Comparison of ENCODE assay signal across 8 mouse cellular contexts in the genomic region with DNA sequence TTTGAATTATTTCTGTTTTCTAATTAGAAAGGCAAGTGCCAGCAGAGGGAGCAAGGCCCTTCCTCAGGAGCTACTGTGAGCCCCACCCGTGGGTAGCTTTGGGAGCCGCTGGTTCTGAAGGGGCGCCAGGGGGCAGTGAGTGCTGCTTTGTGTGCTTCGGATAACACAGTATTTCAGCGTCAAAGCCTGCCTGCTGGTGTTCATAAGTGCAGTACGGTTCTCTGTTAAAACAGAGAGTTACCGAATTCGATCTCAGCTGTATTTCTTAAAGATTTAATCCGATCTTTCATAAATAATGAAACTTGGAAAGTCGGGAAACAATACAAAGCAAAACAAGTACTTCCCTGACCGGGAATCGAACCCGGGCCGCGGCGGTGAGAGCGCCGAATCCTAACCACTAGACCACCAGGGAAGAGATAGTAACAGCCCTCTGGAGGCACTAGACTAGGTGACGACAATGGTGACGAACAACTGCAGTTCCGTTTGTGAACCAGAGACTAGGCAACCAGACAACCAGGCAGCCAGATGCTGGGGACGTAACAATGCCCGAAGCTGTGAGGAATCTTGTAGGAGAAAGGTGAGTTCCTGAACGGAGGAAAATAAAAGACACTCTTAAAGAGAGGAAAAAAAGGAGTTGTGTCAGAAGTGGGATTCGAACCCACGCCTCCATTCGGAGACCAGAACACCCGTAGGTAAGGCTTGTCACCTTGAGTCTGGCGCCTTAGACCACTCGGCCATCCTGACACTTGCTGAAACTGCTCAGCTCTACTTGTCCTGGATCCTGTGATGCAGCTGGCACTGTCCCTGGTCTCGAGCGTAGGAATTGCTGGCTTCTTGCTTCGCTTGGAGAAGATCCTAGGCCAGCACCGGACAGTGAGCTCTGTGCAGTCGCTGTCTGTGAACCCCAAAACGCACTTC. TPM values are rescaled to one million over a fixed set of nuclear protein-coding genes. Genes with fewer than 3 reads are reported as not detected.
DNase-seq lines count a peak whose midpoint lies in the region; ATAC-seq and TF ChIP-seq lines count a peak whose summit lies in the region.

No protein-coding gene starts in this region.

- H3K4me2 ChIP-seq in embryonic facial prominence, embryonic 15.5 days (replicated peaks), result peak overlapping the region; percentile 58
- peak overlapping the region; percentile 57 for H3K4me2 ChIP-seq in limb, embryonic 14.5 days (replicated peaks; ENCODE audit: low read depth, low read length, severe bottlenecking)
- peak overlapping the region; percentile 55 for H3K4me2 ChIP-seq in midbrain, postnatal 0 days (ENCODE audit: low read depth, low read length, poor library complexity, severe bottlenecking)

- peaks cover 3% of the 10 kb centered on the region; the same call in 1 of the 2 replicates for H3K4me1 ChIP-seq in bone marrow, adult 2 months (ENCODE audit: control insufficient read depth, insufficient read depth, low read length)
- H3K4me1 ChIP-seq in embryonic facial prominence, embryonic 15.5 days, result peaks cover 22% of the 10 kb centered on the region
- peaks cover 11% of the 10 kb centered on the region for H3K4me1 ChIP-seq in limb, embryonic 14.5 days (ENCODE audit: control insufficient read depth, insufficient read depth, low read length)
- H3K4me1 ChIP-seq in midbrain, postnatal 0 days (ENCODE audit: insufficient read depth, low read length), result no peaks in the 10 kb centered on the region

- H3K4me3 ChIP-seq in bone marrow, adult 2 months (replicated peaks; ENCODE audit: control insufficient read depth, low read depth, low read length), result peak overlapping the region; percentile 76
- H3K4me3 ChIP-seq in embryonic facial prominence, embryonic 15.5 days (replicated peaks), result peak overlapping the region; percentile 67
- H3K4me3 ChIP-seq in limb, embryonic 14.5 days (replicated peaks; ENCODE audit: low read length), result peak overlapping the region; percentile 59
- peak overlapping the region; percentile 63 for H3K4me3 ChIP-seq in midbrain, postnatal 0 days (ENCODE audit: low read depth, low read length)

- no peaks in the 10 kb centered on the region for H3K36me3 ChIP-seq in embryonic facial prominence, embryonic 15.5 days
- H3K36me3 ChIP-seq in limb, embryonic 14.5 days (ENCODE audit: control insufficient read depth, insufficient read depth, low read length), result no peaks in the 10 kb centered on the region
- no peaks in the 10 kb centered on the region for H3K36me3 ChIP-seq in midbrain, postnatal 0 days (ENCODE audit: insufficient read depth, low read length)

- H3K9me3 ChIP-seq in embryonic facial prominence, embryonic 15.5 days (replicated peaks), result no peaks in the 10 kb centered on the region
- H3K9me3 ChIP-seq in limb, embryonic 14.5 days (ENCODE audit: control insufficient read depth, low read length), result no peaks in the 10 kb centered on the region
- no peaks in the 10 kb centered on the region for H3K9me3 ChIP-seq in midbrain, postnatal 0 days (ENCODE audit: low read length)

- TF ChIP-seq POLR2A in bone marrow, adult 2 months (IDR thresholded peaks at IDR 0.05; ENCODE audit: borderline replicate concordance, control insufficient read depth, low read depth, low read length), result peak; percentile 10; the same call in 1 of the 2 replicates
- no peak for TF ChIP-seq POLR2A in limb, embryonic 14.5 days (IDR thresholded peaks at IDR 0.05; ENCODE audit: borderline replicate concordance, extremely low read depth, insufficient read depth, insufficient read length)

- peak; percentile 82 for TF ChIP-seq CTCF in bone marrow, adult 2 months (IDR thresholded peaks at IDR 0.05; ENCODE audit: control insufficient read depth, insufficient read depth, low read length)
- TF ChIP-seq CTCF in midbrain, postnatal 0 days (IDR thresholded peaks at IDR 0.05), result peak; percentile 94

- no peaks in the 10 kb centered on the region for H3K27me3 ChIP-seq in embryonic facial prominence, embryonic 15.5 days
- H3K27me3 ChIP-seq in limb, embryonic 14.5 days (ENCODE audit: control insufficient read depth, insufficient read depth, low read length), result no peaks in the 10 kb centered on the region
- H3K27me3 ChIP-seq in midbrain, postnatal 0 days (ENCODE audit: insufficient read depth, low read length), result no peaks in the 10 kb centered on the region

- peak overlapping the region; percentile 58 for H3K9ac ChIP-seq in embryonic facial prominence, embryonic 15.5 days
- peak overlapping the region; percentile 63 for H3K9ac ChIP-seq in limb, embryonic 14.5 days (ENCODE audit: low read depth, low read length, severe bottlenecking)
- H3K9ac ChIP-seq in midbrain, postnatal 0 days (replicated peaks; ENCODE audit: low read length, poor library complexity, severe bottlenecking), result peak overlapping the region; percentile 55

- peak overlapping the region; percentile 73 for H3K27ac ChIP-seq in bone marrow, adult 2 months (ENCODE audit: control insufficient read depth, insufficient read depth, low read depth, low read length, poor library complexity)
- H3K27ac ChIP-seq in embryonic facial prominence, embryonic 15.5 days (replicated peaks), result peak overlapping the region; percentile 96
- H3K27ac ChIP-seq in limb, embryonic 14.5 days (replicated peaks; ENCODE audit: low read depth, low read length), result peak overlapping the region; percentile 91
- H3K27ac ChIP-seq in midbrain, postnatal 0 days (ENCODE audit: low read depth, low read length), result peak overlapping the region; percentile 79

- peak; percentile 98 for DNase-seq in 416B (ENCODE audit: low read depth)
- DNase-seq in heart, adult 8-10 months (ENCODE audit: low spot score), result peak; percentile 99
- DNase-seq in kidney, adult 9 months, result peak; percentile 99
- DNase-seq in limb, embryonic 14.5 days (ENCODE audit: low spot score), result peak; percentile 95
- DNase-seq in midbrain, postnatal 0 days (ENCODE audit: low spot score), result peak; percentile 98
- DNase-seq in spleen, postnatal 14 days (ENCODE audit: low spot score in 2 of 2), result peak; percentile 92 to 94

- under 1% methylated on average over 36 of the region's 36 CpGs for WGBS in bone marrow, adult 2 months
- under 1% methylated on average over 36 of the region's 36 CpGs for WGBS in embryonic facial prominence, embryonic 15.5 days
- under 1% methylated on average over 36 of the region's 36 CpGs for WGBS in limb, embryonic 14.5 days
- under 1% methylated on average over 36 of the region's 36 CpGs for WGBS in midbrain, postnatal 0 days

- ATAC-seq in embryonic facial prominence, embryonic 15.5 days (ENCODE audit: insufficient number of reproducible peaks, low FRiP score, low TSS enrichment, low read depth), result peak; percentile 93
- ATAC-seq in limb, embryonic 14.5 days (ENCODE audit: low FRiP score, low read depth), result peak; percentile 86
- ATAC-seq in midbrain, postnatal 0 days (ENCODE audit: low FRiP score), result peak; percentile 93

RNA-seq across cellular contexts. Expression of gene Zfp692, which starts 4.8 kb away (rescaled TPM):
- polyA plus RNA-seq in bone marrow, adult 2 months (2011; ENCODE audit: insufficient read depth, insufficient read length, low replicate concordance, missing spikeins), result 17.8 and 53.9 TPM in 2 replicates
- polyA plus RNA-seq in embryonic facial prominence, embryonic 15.5 days (2015; fragmentation: Nextera tagmentation; extraction: Ambion mirVana), result 33.1 and 37.1 TPM in 2 replicates
- 1 to 10 TPM; 3.0 to 5.0 (median 3.5) TPM for total RNA-seq in heart, adult 8-10 months (2022)
- 66.0 and 74.7 TPM in 2 replicates for polyA plus RNA-seq in limb, embryonic 14.5 days (2012; rRNA removed)
- polyA plus RNA-seq in limb, embryonic 14.5 days (2014; fragmentation: Nextera tagmentation; extraction: Ambion mirVana), result 18.3 and 18.8 TPM in 2 replicates
- total RNA-seq in midbrain, postnatal 0 days (2014; rRNA removed), result 24.4 and 26.0 TPM in 2 replicates
- 20.1 and 22.6 TPM in 2 replicates for polyA plus RNA-seq in midbrain, postnatal 0 days (2015; fragmentation: Nextera tagmentation; extraction: Ambion mirVana)

RNA-seq across cellular contexts. Expression of gene 4930438A08Rik, which starts 27.5 kb away (rescaled TPM):
- 5.9 and 21.1 TPM in 2 replicates for polyA plus RNA-seq in bone marrow, adult 2 months (2011; ENCODE audit: insufficient read depth, insufficient read length, low replicate concordance, missing spikeins)
- 2.0 and 2.4 TPM in 2 replicates for polyA plus RNA-seq in embryonic facial prominence, embryonic 15.5 days (2015; fragmentation: Nextera tagmentation; extraction: Ambion mirVana)
- not detected for total RNA-seq in heart, adult 8-10 months (2022)
- 0.06 and 0.09 TPM in 2 replicates for polyA plus RNA-seq in limb, embryonic 14.5 days (2012; rRNA removed)
- 0.47 TPM in 1 of 2 replicates, not detected in the other for polyA plus RNA-seq in limb, embryonic 14.5 days (2014; fragmentation: Nextera tagmentation; extraction: Ambion mirVana)
- total RNA-seq in midbrain, postnatal 0 days (2014; rRNA removed), result 0.09 and 0.38 TPM in 2 replicates
- polyA plus RNA-seq in midbrain, postnatal 0 days (2015; fragmentation: Nextera tagmentation; extraction: Ambion mirVana), result not detected in 2 replicates

RNA-seq across cellular contexts. Expression of gene Zfp672, which starts 28.0 kb away (rescaled TPM):
- polyA plus RNA-seq in bone marrow, adult 2 months (2011; ENCODE audit: insufficient read depth, insufficient read length, low replicate concordance, missing spikeins), result 20.1 and 39.4 TPM in 2 replicates
- polyA plus RNA-seq in embryonic facial prominence, embryonic 15.5 days (2015; fragmentation: Nextera tagmentation; extraction: Ambion mirVana), result 39.6 and 41.0 TPM in 2 replicates
- 10 to 100 TPM; 41.4 to 45.8 (median 45.2) TPM for total RNA-seq in heart, adult 8-10 months (2022)
- polyA plus RNA-seq in limb, embryonic 14.5 days (2012; rRNA removed), result 35.2 and 44.3 TPM in 2 replicates
- polyA plus RNA-seq in limb, embryonic 14.5 days (2014; fragmentation: Nextera tagmentation; extraction: Ambion mirVana), result 40.7 and 42.4 TPM in 2 replicates
- 38.1 and 42.1 TPM in 2 replicates for total RNA-seq in midbrain, postnatal 0 days (2014; rRNA removed)
- 41.1 and 46.9 TPM in 2 replicates for polyA plus RNA-seq in midbrain, postnatal 0 days (2015; fragmentation: Nextera tagmentation; extraction: Ambion mirVana)

RNA-seq across cellular contexts. Expression of gene Sh3bp5l, which starts 28.4 kb away (rescaled TPM):
- polyA plus RNA-seq in bone marrow, adult 2 months (2011; ENCODE audit: insufficient read depth, insufficient read length, low replicate concordance, missing spikeins), result 12.6 and 17.7 TPM in 2 replicates
- polyA plus RNA-seq in embryonic facial prominence, embryonic 15.5 days (2015; fragmentation: Nextera tagmentation; extraction: Ambion mirVana), result 34.0 and 38.7 TPM in 2 replicates
- total RNA-seq in heart, adult 8-10 months (2022), result 10 to 100 TPM; 25.4 to 36.8 (median 30.4) TPM
- polyA plus RNA-seq in limb, embryonic 14.5 days (2012; rRNA removed), result 25.6 and 30.7 TPM in 2 replicates
- polyA plus RNA-seq in limb, embryonic 14.5 days (2014; fragmentation: Nextera tagmentation; extraction: Ambion mirVana), result 24.4 and 28.5 TPM in 2 replicates
- 44.0 and 53.8 TPM in 2 replicates for total RNA-seq in midbrain, postnatal 0 days (2014; rRNA removed)
- polyA plus RNA-seq in midbrain, postnatal 0 days (2015; fragmentation: Nextera tagmentation; extraction: Ambion mirVana), result 42.4 and 46.3 TPM in 2 replicates

Comparison
In these comparisons a context has a peak if more than half of its experiments do, and no peak if none do; other contexts are left out.
1. Peak in every context shown above with its lines: DNase-seq, ATAC-seq, H3K4me3 ChIP-seq and H3K27ac ChIP-seq.